Mouse (Mus musculus): ENCODE measurements around the gene Gm2431.
"Not testable (repeated sequence)": the region's sequence is repeated elsewhere in the genome, so short reads cannot be mapped to it uniquely, and the experiment has no call there.

The Gm2431 gene

DNA sequence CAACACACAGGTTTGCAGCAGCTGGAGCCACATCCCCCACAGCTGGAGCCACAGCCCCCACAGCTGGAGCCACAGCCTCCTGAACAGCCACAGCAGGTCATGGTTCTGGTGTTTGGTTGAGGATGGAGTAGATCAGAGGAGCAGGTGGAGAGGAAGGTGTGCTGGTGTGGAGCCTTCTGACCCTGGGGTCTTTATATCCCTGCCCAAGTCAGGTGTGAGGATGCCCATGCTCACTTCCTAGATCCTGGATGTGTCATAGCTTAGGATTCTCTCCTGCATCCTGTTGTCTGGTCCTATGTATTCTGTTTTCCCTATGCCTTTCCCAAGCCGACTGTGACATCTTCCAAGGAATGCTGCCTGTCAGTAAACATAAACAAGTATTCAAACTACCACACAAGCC, at the start of gene Gm2431:
Gene Gm2431, minus strand, starts transcription at position 101 of the 400 bp plus-strand sequence.
- DNase-seq (ENCODE audit: low spot score in 2 of 2) = not testable (repeated sequence)

DNA sequence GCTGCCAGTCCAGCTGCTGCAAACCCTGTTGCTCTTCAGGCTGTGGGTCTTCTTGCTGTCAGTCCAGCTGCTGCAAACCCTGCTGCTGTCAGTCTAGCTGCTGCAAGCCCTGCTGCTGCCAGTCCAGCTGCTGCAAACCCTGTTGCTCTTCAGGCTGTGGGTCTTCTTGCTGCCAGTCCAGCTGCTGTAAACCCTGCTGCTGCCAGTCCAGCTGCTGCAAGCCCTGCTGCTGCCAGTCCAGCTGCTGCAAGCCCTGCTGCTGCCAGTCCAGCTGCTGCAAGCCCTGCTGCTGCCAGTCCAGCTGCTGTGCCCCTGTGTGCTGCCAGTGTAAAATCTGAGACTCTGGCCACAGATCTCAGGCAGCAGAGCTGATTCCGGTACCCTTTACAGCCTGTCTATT, 45.8 kb upstream of the Gm2431 start:
- DNase-seq (ENCODE audit: low spot score in 2 of 2) = not testable (repeated sequence)

DNA sequence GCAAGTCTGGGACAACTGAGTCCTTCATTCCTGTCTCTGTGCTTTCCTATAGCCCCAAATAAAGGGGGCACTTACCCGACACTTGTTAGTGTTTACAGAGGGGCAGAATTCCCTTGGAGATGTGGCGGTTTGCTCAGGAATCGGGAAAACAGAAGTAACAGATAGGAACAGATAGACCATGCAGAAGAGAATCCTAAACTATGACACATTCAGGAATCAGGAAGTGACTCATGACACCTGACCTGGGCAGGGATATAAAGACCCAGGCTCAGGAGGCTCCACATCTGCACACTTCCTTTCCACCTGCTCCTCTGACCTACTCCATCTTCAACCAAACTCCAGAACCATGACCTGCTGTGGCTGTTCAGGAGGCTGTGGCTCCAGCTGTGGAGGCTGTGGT, 45.1 kb upstream of the Gm2431 start, which contains the start of gene Krtap5-4:
Gene Krtap5-4, plus strand, starts transcription at position 301 of the 400 bp plus-strand sequence.
- no peak for DNase-seq (ENCODE audit: low spot score in 2 of 2)

DNA sequence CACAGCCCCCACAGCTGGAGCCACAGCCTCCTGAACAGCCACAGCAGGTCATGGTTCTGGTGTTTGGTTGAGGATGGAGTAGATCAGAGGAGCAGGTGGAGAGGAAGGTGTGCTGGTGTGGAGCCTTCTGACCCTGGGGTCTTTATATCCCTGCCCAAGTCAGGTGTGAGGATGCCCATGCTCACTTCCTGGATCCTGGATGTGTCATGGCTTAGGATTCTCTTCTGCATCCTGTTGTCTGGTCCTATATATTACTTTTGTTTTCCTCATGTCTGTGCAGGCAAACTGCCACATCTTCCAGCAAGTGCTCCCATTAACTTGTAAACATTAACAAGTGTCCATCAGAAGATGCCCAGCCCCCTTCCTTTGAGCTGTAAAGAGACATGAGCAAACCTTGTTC, 38.9 kb upstream of the Gm2431 start, which contains the start of gene Krtap5-1:
Gene Krtap5-1, minus strand, starts transcription at position 101 of the 400 bp plus-strand sequence.
- DNase-seq (ENCODE audit: low spot score in 2 of 2) = not testable (repeated sequence)

DNA sequence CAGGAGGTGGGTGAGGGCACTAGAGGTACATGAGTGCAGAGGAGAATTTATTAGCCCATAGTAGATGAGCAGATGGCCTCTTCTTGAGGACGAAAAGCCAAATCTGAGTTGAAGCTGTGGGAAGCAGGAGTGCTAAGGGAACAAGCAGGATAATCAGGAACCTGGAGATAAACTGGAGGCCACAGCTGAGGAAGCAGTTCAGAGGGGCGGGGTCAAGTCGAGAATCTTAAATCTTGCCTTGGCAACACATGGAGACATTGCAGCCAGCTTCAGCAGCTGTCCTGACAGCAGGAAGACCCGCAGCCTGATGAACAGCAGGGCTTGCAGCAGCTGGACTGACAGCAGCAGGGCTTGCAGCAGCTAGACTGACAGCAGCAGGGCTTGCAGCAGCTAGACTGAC, 38.0 kb upstream of the Gm2431 start:
- DNase-seq (ENCODE audit: low spot score in 2 of 2) = not testable (repeated sequence)

DNA sequence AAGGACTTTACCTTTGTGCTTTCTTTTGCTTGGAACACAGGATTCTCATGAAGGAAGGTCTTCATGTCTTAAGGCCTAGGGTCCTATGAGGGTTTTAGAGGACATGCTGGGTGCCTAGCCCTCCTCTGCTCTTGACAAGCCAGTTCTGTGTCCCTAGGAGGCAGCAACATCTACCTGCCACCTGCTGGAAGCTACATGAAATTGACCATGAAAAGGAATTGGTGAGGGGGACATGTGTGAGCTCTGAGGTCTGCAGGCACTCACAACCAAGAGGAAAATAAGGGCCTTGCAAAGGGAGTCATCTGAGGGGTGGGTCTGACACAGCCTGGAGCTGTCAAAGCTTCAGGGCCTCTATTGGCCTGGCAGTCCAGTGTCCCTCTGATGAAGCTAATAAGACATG, 37.3 kb upstream of the Gm2431 start:
- DNase-seq (ENCODE audit: low spot score in 2 of 2) = no peak

DNA sequence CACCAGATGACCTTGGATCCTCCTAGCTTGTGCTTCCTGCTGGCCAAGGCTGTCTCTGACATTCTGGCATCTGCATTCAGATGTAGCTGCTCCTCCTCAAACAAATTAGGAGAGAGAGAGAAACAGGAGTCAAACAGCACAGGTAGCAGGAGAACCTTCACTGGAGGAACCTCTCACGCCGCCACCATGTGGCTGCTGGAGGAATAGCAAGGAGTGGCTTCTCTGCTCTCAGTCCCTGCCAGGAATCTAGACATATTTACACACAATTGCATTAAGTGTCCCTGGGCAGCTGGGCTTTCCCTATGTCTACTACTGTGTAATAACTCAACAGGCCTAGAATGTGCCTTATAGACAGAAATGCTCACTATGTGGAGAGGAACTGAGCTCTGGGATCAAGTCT, 35.7 kb upstream of the Gm2431 start:
- DNase-seq (ENCODE audit: low spot score in 2 of 2) = peak in 1 of 2 experiments; percentile 5

DNA sequence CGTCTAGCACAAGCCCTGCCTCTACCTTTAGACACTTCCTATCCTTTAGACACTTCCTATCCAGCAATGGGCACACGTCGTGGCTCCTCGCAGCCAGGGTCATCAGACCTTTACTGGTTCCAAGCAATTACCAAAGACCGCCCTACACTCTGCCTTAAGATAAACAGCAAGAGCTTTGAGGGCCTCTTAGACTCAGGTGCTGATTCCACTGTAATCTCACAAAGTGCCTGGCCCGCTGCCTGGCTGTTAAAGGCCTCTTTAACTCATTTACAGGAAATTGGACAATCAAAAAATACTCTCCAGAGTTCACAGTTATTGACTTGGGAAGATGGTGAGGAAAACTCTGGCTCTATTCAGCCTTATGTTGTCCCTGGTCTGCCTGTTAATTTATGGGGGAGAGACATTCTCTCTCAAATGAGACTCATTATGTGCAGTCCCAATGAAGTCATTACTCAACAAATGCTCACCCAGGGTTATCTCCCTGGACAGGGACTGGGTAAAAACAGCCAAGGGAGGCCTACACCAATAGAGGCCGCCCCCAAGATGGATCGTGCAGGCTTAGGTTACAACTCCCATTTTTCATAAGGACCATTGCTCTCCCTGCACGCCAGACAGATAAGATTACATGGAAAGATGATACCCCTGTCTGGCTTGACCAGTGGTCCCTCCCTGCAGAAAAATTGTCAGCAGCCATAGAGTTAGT, 27.9 kb upstream of the Gm2431 start:
- DNase-seq (ENCODE audit: low spot score in 2 of 2) = not testable (repeated sequence)

DNA sequence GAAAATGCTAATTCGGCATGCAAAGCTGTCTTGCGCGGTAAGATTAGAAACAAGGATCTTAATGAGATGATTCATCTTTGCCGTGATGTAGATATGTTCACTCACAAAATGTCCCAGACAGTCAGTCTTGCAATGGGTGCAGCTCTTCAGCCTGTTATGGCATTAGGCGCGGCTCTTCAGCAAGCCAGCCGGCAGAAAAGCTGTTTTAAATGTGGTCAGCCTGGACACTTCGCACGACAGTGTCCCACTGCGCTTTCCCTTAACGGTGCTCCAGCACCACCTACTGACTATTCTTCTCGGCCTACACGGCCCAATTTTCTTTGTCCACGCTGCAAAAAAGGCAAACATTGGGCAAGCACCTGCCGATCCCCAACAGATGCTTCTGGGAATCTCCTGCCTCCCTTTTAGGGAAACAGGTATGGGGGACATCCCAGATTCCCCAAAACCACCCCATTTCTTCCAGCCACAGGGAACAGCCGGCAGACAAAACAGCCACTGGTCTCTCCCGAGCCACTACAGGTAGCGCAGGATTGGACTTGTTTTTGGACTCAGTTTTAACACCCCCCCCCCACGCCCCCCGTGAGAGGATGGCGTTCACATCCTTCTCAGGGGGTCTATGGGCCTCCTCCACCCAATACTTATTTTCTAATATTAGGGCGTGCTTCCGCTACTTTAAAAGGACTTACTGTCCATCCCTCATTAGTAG, 27.1 kb upstream of the Gm2431 start:
- peak; percentile 17 to 30 for DNase-seq (ENCODE audit: low spot score in 2 of 2)

DNA sequence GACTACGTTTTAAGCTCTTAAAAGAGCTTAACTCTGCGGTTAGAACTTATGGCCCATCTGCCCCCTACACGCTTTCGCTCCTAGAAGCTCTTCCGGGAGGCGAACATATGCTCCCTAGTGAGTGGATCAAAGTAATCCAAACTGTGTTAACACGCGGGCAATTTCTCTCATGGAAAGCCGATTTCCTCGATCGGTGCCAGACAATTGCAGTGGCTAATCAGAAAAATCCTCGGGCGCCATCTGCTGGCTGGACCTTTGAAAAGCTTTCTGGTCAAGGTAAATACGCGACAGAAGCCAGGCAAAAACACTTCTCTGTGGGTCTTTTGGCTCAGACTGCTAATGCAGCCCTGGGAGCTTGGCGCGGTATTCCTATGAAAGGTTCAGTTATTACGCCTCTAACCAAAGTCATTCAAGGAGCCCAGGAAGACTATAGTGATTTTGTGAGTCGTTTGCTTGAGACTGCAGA, 26.5 kb upstream of the Gm2431 start:
- peak; percentile 88 to 92 for DNase-seq (ENCODE audit: low spot score in 2 of 2)

DNA sequence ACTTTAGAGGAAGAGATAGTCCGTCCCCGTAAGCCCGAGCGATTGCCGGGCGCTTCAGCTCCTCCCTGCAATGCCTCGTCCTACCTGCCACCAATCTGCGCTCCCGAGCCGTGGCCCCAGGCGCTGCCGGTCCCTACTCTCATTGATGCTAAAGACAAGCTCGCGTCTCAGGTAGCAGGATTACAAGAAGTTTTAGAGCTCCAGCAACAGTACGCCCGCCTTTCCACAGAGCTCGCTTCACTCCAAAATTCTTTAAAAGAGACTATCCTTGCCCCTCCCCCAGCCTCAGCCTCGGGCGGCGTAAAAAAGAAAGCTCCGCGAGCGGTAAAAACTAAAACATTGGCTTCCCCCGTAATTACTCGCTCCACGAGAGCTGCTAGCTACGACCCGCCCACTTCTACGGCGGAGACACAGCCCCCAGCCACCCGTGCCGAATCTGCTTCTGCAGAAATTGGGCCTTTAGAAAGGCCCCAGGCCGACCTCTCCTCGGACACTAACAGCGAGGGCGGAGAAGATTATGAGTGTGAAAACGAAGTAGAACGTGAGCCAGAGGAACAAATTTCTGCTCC, 26.0 kb upstream of the Gm2431 start:
- DNase-seq (ENCODE audit: low spot score in 2 of 2) = peak; percentile 43 to 52

DNA sequence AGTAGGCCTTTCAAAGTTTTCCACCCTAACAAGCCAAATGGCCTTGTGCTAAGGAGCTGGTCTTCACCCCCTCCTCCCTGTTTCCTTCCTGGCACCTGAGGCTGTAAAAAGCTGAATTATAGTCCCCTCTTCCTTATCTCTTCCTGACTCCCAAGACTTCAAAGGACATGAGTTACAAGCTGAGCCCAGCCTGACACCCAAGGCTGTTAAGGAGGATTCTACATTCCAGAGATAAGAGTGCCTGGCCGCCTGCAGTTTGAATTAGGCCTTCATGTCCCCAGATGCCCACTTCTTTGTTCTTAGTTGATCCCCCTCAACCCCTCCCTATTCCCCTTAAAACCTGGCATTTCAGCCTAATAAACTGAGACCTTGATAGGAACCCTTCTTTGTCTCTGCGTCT, 24.7 kb upstream of the Gm2431 start:
- not testable (repeated sequence) for DNase-seq (ENCODE audit: low spot score in 2 of 2)

DNA sequence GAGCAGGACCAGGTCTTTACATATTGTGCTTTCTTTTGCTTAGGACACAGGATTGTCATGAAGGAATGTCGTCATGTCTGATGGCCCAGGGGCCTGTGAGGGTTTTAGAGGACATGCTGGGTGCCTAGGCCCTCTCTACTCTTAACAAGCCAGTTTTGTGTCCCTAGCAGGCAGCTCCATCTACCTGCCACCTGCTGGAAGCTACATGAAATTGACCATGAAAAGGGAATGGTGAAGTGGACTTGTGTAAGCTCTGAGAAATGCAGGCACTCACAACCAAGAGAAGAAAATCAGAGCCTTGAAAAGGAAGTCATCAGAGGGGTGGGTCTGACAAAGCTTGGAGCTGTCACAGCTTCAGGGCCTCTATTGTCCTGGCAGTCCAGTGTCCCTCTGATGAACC, 21.1 kb upstream of the Gm2431 start:
- not testable (repeated sequence) for DNase-seq (ENCODE audit: low spot score in 2 of 2)

DNA sequence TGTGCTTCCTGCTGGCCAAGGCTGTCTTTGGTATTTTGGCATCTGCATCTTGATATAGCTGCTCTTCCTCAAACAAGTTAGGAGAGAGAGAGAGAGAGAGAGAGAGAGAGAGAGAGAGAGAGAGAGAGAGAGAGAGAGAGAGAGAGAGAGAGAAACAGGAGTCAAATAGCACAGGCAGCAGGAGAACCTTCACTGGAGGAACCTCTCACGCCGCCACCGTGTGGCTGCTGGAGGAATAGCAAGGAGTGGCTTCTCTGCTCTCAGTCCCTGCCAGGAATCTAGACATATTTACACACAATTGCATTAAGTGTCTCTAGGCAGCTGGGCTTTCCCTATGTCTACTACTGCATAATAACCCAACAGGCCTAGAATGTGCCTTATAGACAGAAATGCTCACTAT, 20.0 kb upstream of the Gm2431 start:
- peak; percentile 51 to 54 for DNase-seq (ENCODE audit: low spot score in 2 of 2)

DNA sequence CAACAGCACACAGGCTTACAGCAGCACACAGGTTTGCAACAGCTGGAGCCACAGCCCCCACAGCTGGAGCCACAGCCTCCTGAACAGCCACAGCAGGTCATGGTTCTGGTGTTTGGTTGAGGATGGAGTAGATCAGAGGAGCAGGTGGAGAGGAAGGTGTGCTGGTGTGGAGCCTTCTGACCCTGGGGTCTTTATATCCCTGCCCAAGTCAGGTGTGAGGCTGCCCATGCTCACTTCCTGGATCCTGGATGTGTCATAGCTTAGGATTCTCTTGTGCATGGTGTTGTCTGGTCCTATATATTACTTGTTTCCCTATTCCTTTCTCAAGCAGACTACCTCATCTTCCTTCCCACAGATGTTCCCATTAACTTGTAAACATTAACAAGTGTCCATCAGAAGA, 16.1 kb upstream of the Gm2431 start, which contains the start of gene Gm4559:
Gene Gm4559, minus strand, starts transcription at position 101 of the 400 bp plus-strand sequence.
- DNase-seq (ENCODE audit: low spot score in 2 of 2) = not testable (repeated sequence)

DNA sequence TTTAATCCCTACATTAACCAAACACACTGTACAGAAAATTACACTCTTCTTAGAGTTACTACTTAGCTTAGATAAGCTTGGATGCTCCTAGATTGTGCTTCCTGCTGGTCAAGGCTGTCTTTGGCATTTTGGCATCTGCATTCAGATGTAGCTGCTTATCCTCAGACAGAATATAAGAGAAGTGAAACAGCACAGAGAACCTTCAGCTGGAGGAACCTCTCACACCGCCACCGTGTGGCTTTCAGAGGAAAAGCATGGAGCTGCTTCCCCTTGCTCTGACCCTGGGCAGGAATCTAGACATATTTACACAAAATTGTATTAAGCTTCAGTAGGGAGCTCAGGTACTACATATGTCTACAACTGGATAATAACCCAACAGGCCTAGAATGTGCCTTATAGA, 2.6 kb downstream of the Gm2431 start:
- DNase-seq (ENCODE audit: low spot score in 2 of 2) = no peak

DNA sequence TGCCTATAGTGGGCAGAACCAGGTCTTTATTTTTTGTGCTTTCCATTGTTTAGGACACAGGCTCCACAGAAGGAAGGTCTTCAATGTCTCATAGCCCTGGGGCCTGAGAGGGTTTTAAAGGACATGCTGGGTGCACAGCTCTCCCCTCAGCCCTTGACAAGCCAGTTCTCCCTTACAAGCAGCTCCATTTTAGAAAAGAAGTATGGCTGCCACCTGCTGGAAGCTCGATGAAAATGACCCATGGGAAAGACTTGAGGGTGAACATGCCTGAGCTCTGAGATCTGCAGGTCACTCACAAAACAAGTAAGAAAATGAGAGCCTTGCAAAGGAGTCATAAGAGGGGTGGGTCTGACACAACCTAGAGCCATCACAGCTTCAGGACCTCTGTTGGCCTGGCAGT, 8.3 kb downstream of the Gm2431 start:
- DNase-seq (ENCODE audit: low spot score in 2 of 2) = peak in 1 of 2 experiments; percentile 7

DNA sequence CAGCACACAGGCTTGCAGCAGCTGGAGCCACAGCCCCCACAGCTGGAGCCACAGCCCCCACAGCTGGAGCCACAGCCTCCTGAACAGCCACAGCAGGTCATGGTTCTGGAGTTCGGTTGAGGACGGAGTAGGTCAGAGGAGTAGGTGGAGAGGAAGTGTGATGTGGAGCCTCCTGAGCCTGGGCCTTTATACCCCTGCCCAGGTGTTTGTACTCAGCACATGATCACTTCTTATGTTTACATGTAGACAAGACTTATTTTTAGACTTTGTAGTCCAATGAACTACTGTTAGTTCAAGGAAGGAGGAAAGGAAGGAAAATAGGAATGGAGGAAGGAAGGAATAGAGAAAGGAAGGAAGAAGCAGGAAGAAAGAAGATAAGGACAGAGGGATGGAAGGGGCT, 17.2 kb downstream of the Gm2431 start, which contains the start of gene Gm40460:
Gene Gm40460, minus strand, starts transcription at position 101 of the 400 bp plus-strand sequence.
- DNase-seq (ENCODE audit: low spot score in 2 of 2) = no peak

DNA sequence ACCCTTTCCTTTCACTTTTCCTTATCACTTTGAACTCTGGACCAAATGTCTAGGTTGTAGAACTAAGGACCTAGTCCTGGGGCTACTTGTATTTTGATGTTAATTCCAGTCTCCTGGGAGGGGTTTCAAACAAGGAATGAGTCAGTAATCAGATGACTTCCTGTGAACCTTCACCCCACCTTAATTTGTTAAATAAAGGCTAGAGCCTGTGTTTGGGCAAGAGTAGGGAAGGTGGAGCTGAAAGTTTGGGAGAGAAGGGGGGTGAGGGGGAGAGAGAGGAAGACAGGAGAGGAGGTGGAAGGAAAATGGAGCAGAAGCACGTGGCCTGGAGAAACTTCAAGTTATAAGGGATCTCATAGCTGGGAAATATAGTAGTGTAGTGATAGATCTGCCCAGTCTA, 26.6 kb downstream of the Gm2431 start:
- no peak for DNase-seq (ENCODE audit: low spot score in 2 of 2)

DNA sequence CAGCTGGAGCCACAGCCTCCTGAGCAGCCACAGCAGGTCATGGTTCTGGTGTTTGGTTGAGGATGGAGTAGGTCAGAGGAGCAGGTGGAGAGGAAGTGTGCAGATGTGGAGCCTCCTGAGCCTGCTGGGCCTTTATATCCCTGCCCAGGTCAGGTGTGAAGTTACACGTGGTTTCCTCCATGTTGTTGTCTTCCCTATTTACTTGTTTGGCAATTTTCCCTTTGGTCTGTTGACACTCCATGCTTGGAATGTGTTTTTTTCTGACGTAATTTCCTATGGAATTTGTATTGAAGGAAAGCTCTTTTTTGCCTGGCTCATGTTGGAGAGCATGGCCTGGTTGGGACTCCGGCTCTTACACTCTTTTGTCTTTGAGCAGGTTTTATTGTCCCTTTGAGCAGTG, 28.3 kb downstream of the Gm2431 start, which contains the start of gene Krtap5-5:
Gene Krtap5-5, minus strand, starts transcription at position 101 of the 400 bp plus-strand sequence.
- not testable (repeated sequence) for DNase-seq (ENCODE audit: low spot score in 2 of 2)

DNA sequence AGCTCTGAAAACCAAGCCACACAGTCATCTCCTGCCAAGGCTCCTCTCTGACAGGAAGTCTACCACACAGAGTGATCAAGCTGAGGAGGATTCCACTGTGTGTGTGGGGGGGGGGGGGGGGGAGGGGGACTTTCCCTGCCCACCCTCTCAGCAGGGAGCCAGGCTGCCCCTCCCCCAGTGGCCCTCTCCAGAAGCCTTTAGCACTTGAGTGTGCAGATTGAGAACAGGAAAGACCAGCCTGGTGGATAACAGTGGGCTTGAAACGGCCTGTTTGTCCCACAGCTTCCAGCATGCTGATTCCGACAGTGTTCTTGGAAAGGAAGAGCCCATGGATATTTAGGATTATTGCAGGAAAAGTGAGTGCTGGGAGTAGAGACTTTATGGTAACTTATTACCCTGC, 33.6 kb downstream of the Gm2431 start:
- DNase-seq (ENCODE audit: low spot score in 2 of 2) = no peak

DNA sequence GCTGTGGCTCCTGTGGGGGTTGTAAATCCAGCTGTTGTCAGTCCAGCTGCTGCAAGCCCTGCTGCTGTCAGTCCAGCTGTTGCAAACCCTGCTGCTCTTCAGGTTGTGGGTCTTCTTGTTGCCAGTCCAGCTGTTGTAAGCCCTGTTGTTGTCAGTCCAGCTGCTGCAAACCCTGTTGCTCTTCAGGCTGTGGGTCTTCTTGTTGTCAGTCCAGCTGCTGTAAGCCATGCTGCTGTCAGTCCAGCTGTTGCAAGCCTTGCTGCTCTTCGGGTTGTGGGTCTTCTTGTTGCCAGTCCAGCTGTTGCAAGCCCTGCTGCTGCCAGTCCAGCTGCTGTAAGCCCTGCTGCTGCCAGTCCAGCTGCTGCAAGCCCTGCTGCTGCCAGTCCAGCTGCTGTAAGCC, 46.0 kb downstream of the Gm2431 start:
- DNase-seq (ENCODE audit: low spot score in 2 of 2) = not testable (repeated sequence)

Data from urinary bladder, postnatal 36 days (tissue).